25 mouse cellular contexts compared by ENCODE assay signal in the genomic region with DNA sequence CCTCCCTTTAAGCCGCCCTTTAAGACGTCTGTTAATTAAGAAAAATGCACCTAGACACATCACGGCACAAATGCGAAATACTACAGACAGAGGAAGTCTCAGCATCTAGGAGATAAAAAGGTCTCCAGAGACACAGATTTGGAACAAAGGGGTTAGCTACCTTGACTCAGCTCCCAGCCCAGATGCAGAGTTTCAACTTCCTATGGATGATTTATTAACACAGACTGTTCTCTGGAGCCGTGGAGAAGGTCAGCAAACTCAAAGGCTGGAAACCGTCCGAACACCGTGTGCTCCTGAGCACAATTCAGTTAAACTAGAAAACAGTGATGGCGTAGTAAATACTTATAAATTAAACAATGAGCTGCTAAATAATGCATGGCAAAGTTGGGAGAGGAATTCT. TPM values are rescaled to one million over a fixed set of nuclear protein-coding genes. Genes with fewer than 3 reads are reported as not detected.
DNase-seq lines count a peak whose midpoint lies in the region; ATAC-seq and TF ChIP-seq lines count a peak whose summit lies in the region.
"Had no signal": no experiment of that assay in that cellular context is flagged by ENCODE, and none has a peak within 500 bp of the region (broad histone marks: within the 10 kb centered on the region; RNA-seq: fewer than 3 reads in every experiment).

No protein-coding gene starts in this region.

- H3K4me2 ChIP-seq in kidney, embryonic 14.5 days (replicated peaks; ENCODE audit: low read depth, low read length), result no peak overlapping the region
- no peak overlapping the region for H3K4me2 ChIP-seq in midbrain, embryonic 14.5 days (ENCODE audit: low read length)
- no peak overlapping the region for H3K4me2 ChIP-seq in midbrain, postnatal 0 days (ENCODE audit: low read depth, low read length, poor library complexity, severe bottlenecking)
- H3K4me2 ChIP-seq: embryonic facial prominence, embryonic 12.5 days; forebrain, embryonic 15.5 days; hindbrain, embryonic 12.5 days had no signal

- ATAC-seq in kidney, embryonic 14.5 days (ENCODE audit: low FRiP score, low TSS enrichment), result no peak
- ATAC-seq in midbrain, embryonic 14.5 days (ENCODE audit: low FRiP score, low TSS enrichment), result no peak
- ATAC-seq in midbrain, postnatal 0 days (ENCODE audit: low FRiP score), result no peak
- ATAC-seq: forebrain, embryonic 15.5 days; hindbrain, embryonic 16.5 days had no signal

- no peaks in the 10 kb centered on the region for H3K36me3 ChIP-seq in kidney, embryonic 14.5 days (ENCODE audit: control insufficient read depth, insufficient read depth, low read length)
- no peaks in the 10 kb centered on the region for H3K36me3 ChIP-seq in midbrain, embryonic 14.5 days (ENCODE audit: control insufficient read depth, insufficient read depth, low read length)
- no peaks in the 10 kb centered on the region for H3K36me3 ChIP-seq in midbrain, postnatal 0 days (ENCODE audit: insufficient read depth, low read length)
- H3K36me3 ChIP-seq: embryonic facial prominence, embryonic 12.5 days; forebrain, embryonic 15.5 days; heart, embryonic 10.5 days; hindbrain, embryonic 12.5 days had no signal

- H3K4me1 ChIP-seq in kidney, embryonic 14.5 days (ENCODE audit: control insufficient read depth, insufficient read depth, low read length), result no peaks in the 10 kb centered on the region
- H3K4me1 ChIP-seq in midbrain, embryonic 14.5 days (ENCODE audit: control insufficient read depth, insufficient read depth, low read length), result 0 out of 2 replicates have a peak, but pooled peaks cover 3% of the 10 kb centered on the region
- H3K4me1 ChIP-seq in midbrain, postnatal 0 days (ENCODE audit: insufficient read depth, low read length), result no peaks in the 10 kb centered on the region
- H3K4me1 ChIP-seq: embryonic facial prominence, embryonic 12.5 days; hindbrain, embryonic 12.5 days had no signal

- no peak for TF ChIP-seq CTCF in midbrain, postnatal 0 days (IDR thresholded peaks at IDR 0.05)

- H3K27me3 ChIP-seq in kidney, embryonic 14.5 days (ENCODE audit: control insufficient read depth, insufficient read depth, low read length), result no peaks in the 10 kb centered on the region
- no peaks in the 10 kb centered on the region for H3K27me3 ChIP-seq in midbrain, embryonic 14.5 days (ENCODE audit: control insufficient read depth, insufficient read depth, low read length)
- H3K27me3 ChIP-seq in midbrain, postnatal 0 days (ENCODE audit: insufficient read depth, low read length), result no peaks in the 10 kb centered on the region
- H3K27me3 ChIP-seq: embryonic facial prominence, embryonic 12.5 days; forebrain, embryonic 15.5 days had no signal

- 14% methylated on average over 9 of the region's 9 CpGs for WGBS in kidney, embryonic 14.5 days
- WGBS in midbrain, embryonic 14.5 days, result 57% methylated on average over 9 of the region's 9 CpGs
- WGBS in midbrain, postnatal 0 days, result 51% methylated on average over 9 of the region's 9 CpGs

- H3K9me3 ChIP-seq in kidney, embryonic 14.5 days (ENCODE audit: control insufficient read depth, low read length), result no peaks in the 10 kb centered on the region
- no peaks in the 10 kb centered on the region for H3K9me3 ChIP-seq in midbrain, embryonic 14.5 days (ENCODE audit: control insufficient read depth, low read length)
- no peaks in the 10 kb centered on the region for H3K9me3 ChIP-seq in midbrain, postnatal 0 days (ENCODE audit: low read length)
- H3K9me3 ChIP-seq: embryonic facial prominence, embryonic 12.5 days; forebrain, embryonic 15.5 days; heart, embryonic 10.5 days; hindbrain, embryonic 12.5 days had no signal

- DNase-seq in adrenal gland, postnatal 14 days, result peak; percentile 47
- DNase-seq in adrenal gland, postnatal 25 days, result no peak
- DNase-seq in kidney, adult 9 months, result peak; percentile 73
- peak; percentile 46 for DNase-seq in midbrain, embryonic 14.5 days
- no peak for DNase-seq in midbrain, postnatal 0 days (ENCODE audit: low spot score)
- peak; percentile 47 to 74 for DNase-seq in kidney, postnatal 36 days
- DNase-seq: cerebellum, adult 11 months; cerebellum, adult 9-10 months; cerebellum, postnatal 25 days; heart, adult 18-20 months; heart, postnatal 10 days; heart, postnatal 4 days had no signal

- no peak overlapping the region for H3K9ac ChIP-seq in kidney, embryonic 14.5 days (ENCODE audit: low read depth, low read length)
- no peak overlapping the region for H3K9ac ChIP-seq in midbrain, embryonic 14.5 days (replicated peaks; ENCODE audit: low read length)
- H3K9ac ChIP-seq in midbrain, postnatal 0 days (replicated peaks; ENCODE audit: low read length, poor library complexity, severe bottlenecking), result no peak overlapping the region
- H3K9ac ChIP-seq: embryonic facial prominence, embryonic 12.5 days; forebrain, embryonic 15.5 days; hindbrain, embryonic 12.5 days had no signal

- no peak overlapping the region for H3K27ac ChIP-seq in kidney, embryonic 14.5 days (ENCODE audit: low read depth, low read length)
- 0 out of 2 replicates have a peak overlapping the region, but pooled peaks have one; percentile 2 for H3K27ac ChIP-seq in midbrain, embryonic 14.5 days (replicated peaks; ENCODE audit: low read depth, low read length)
- H3K27ac ChIP-seq in midbrain, postnatal 0 days (ENCODE audit: low read depth, low read length), result no peak overlapping the region
- H3K27ac ChIP-seq: embryonic facial prominence, embryonic 12.5 days; forebrain, embryonic 15.5 days; heart, embryonic 10.5 days; hindbrain, embryonic 12.5 days had no signal

- no peak overlapping the region for H3K4me3 ChIP-seq in kidney, embryonic 14.5 days (ENCODE audit: low read length)
- no peak overlapping the region for H3K4me3 ChIP-seq in midbrain, embryonic 14.5 days (replicated peaks; ENCODE audit: low read depth, low read length)
- no peak overlapping the region for H3K4me3 ChIP-seq in midbrain, postnatal 0 days (ENCODE audit: low read depth, low read length)
- H3K4me3 ChIP-seq: embryonic facial prominence, embryonic 12.5 days; forebrain, embryonic 15.5 days; heart, embryonic 10.5 days; hindbrain, embryonic 12.5 days had no signal

RNA-seq across cellular contexts. Expression of a gene that starts 17.3 kb away (rescaled TPM):
- 131 and 156 TPM in 2 replicates for total RNA-seq in adrenal gland, postnatal 14 days (2021)
- total RNA-seq in adrenal gland, postnatal 25 days (2021), result 77.1 and 111 TPM in 2 replicates
- 20.9 and 26.1 TPM in 2 replicates for polyA plus RNA-seq in kidney, embryonic 14.5 days (2014; fragmentation: Nextera tagmentation; extraction: Ambion mirVana)
- polyA plus RNA-seq in midbrain, embryonic 14.5 days (2014; fragmentation: Nextera tagmentation; extraction: Ambion mirVana), result 1.2 and 1.7 TPM in 2 replicates
- total RNA-seq in midbrain, postnatal 0 days (2014; rRNA removed), result 7.2 and 7.5 TPM in 2 replicates
- 2.9 and 4.3 TPM in 2 replicates for polyA plus RNA-seq in midbrain, postnatal 0 days (2015; fragmentation: Nextera tagmentation; extraction: Ambion mirVana)
- total RNA-seq: CH12.LX had no signal

RNA-seq across cellular contexts. Expression of a gene that starts 29.9 kb away (rescaled TPM):
- total RNA-seq in adrenal gland, postnatal 14 days (2021), result not detected in 2 replicates
- not detected in 2 replicates for total RNA-seq in adrenal gland, postnatal 25 days (2021)
- polyA plus RNA-seq in kidney, embryonic 14.5 days (2014; fragmentation: Nextera tagmentation; extraction: Ambion mirVana), result not detected in 2 replicates
- not detected in 2 replicates for polyA plus RNA-seq in midbrain, embryonic 14.5 days (2014; fragmentation: Nextera tagmentation; extraction: Ambion mirVana)
- 0.49 TPM in 1 of 2 replicates, not detected in the other for total RNA-seq in midbrain, postnatal 0 days (2014; rRNA removed)
- polyA plus RNA-seq in midbrain, postnatal 0 days (2015; fragmentation: Nextera tagmentation; extraction: Ambion mirVana), result not detected in 2 replicates
- total RNA-seq: adrenal gland, postnatal 4 days; CH12.LX; gastrocnemius, adult 8-10 months; gastrocnemius, postnatal 4 days; heart, adult 18-20 months; heart, postnatal 10 days; heart, postnatal 4 days had no signal
- polyA plus RNA-seq: cortical plate, adult 2 months; embryonic facial prominence, embryonic 12.5 days; forebrain, embryonic 11.5 days; heart, embryonic 10.5 days; heart, embryonic 14.5 days had no signal

RNA-seq across cellular contexts. Expression of a gene that starts 53.1 kb away (rescaled TPM):
- 0.48 and 0.90 TPM in 2 replicates for total RNA-seq in adrenal gland, postnatal 14 days (2021)
- 0.57 and 0.76 TPM in 2 replicates for total RNA-seq in adrenal gland, postnatal 25 days (2021)
- not detected in 2 replicates for polyA plus RNA-seq in kidney, embryonic 14.5 days (2014; fragmentation: Nextera tagmentation; extraction: Ambion mirVana)
- polyA plus RNA-seq in midbrain, embryonic 14.5 days (2014; fragmentation: Nextera tagmentation; extraction: Ambion mirVana), result 1.6 TPM in 2 replicates
- total RNA-seq in midbrain, postnatal 0 days (2014; rRNA removed), result 14.5 and 20.4 TPM in 2 replicates
- polyA plus RNA-seq in midbrain, postnatal 0 days (2015; fragmentation: Nextera tagmentation; extraction: Ambion mirVana), result 13.9 and 16.7 TPM in 2 replicates
- total RNA-seq: CH12.LX; gastrocnemius, postnatal 4 days; heart, adult 18-20 months; heart, postnatal 10 days; heart, postnatal 4 days had no signal

Comparison
In these comparisons a context has a peak if more than half of its experiments do, and no peak if none do; other contexts are left out.
1. DNase-seq: peak in adrenal gland, postnatal 14 days (single experiment), kidney, adult 9 months (single experiment), midbrain, embryonic 14.5 days (single experiment) and kidney, postnatal 36 days (2 of 2); none in adrenal gland, postnatal 25 days (single experiment) and midbrain, postnatal 0 days (single experiment).